Mouse (Mus musculus) kidney, adult 10 weeks (tissue): Measurements from ENCODE around the gene Fcgr3. TPM values are rescaled to one million over a fixed set of nuclear protein-coding genes. Genes with fewer than 3 reads are reported as not detected.

Source experiments
- polyA plus RNA-seq: library from polyadenylated mRNA; stranded (reverse); fragments of 350-450 nt; fragmentation: Illumina TruSeq; extraction: RNeasy Lipid Tissue Mini Kit (QIAGEN cat#74804); gene quantifications from one replicate; pipeline ENCODE4 v1.2.3, GENCODE M21; 2014; ENCODE audit warnings: low read depth, low replicate concordance

Gene Fcgr3
- polyA plus RNA-seq = 3.4 TPM

GRCm38 (mm10) chr1:171064491-171065242 lies at the start of gene Fcgr3:
Gene Fcgr3 (minus strand): TSS chr1:171064935.

GRCm38 (mm10) chr1:171113873-171114299 lies 49.2 kb upstream of the Fcgr3 start, which contains the start of gene Cfap126:
Gene Cfap126 (plus strand): TSS chr1:171113918.

GRCm38 (mm10) chr1:171018737-171019136 lies 46.0 kb downstream of the Fcgr3 start, which contains the start of gene Fcgr4:
Gene Fcgr4 (plus strand): TSS chr1:171018920.

Other genes starting within 250 kb of the Fcgr3 start
- 38.4 TPM for gene Atf6, start 197.2 kb downstream of the Fcgr3 start, polyA plus RNA-seq
- gene Gm26620, start 179.9 kb downstream of the Fcgr3 start, polyA plus RNA-seq = 1.9 TPM
- 27.6 TPM for gene Dusp12, start 179.4 kb downstream of the Fcgr3 start, polyA plus RNA-seq
- gene Fcrlb, start 152.0 kb downstream of the Fcgr3 start, polyA plus RNA-seq = not detected
- gene Fcrla, start 137.4 kb downstream of the Fcgr3 start, polyA plus RNA-seq = not detected
- 108 TPM for gene Fcgr2b, start 88.4 kb downstream of the Fcgr3 start, polyA plus RNA-seq
- 3.2 TPM for gene Fcgr4, start 46.0 kb downstream of the Fcgr3 start, polyA plus RNA-seq
- 3.7 TPM for gene Cfap126, start 49.0 kb upstream of the Fcgr3 start, polyA plus RNA-seq
- gene Sdhc, start 85.7 kb upstream of the Fcgr3 start, polyA plus RNA-seq = 129 TPM
- gene Mpz, start 85.8 kb upstream of the Fcgr3 start, polyA plus RNA-seq = 0.20 TPM
- 6.5 TPM for gene Pcp4l1, start 131.3 kb upstream of the Fcgr3 start, polyA plus RNA-seq
- gene Nr1i3, start 149.0 kb upstream of the Fcgr3 start, polyA plus RNA-seq = not detected
- 7.3 TPM for gene Tomm40l, start 157.6 kb upstream of the Fcgr3 start, polyA plus RNA-seq
- gene Apoa2, start 160.1 kb upstream of the Fcgr3 start, polyA plus RNA-seq = 3.9 TPM
- 10.8 TPM for gene Fcer1g, start 169.4 kb upstream of the Fcgr3 start, polyA plus RNA-seq
- gene Adamts4, start 185.5 kb upstream of the Fcgr3 start, polyA plus RNA-seq = 1.2 TPM
- 89.0 TPM for gene Ndufs2, start 186.5 kb upstream of the Fcgr3 start, polyA plus RNA-seq
- 2.3 TPM for gene B4galt3, start 205.4 kb upstream of the Fcgr3 start, polyA plus RNA-seq
- gene Ppox, start 216.3 kb upstream of the Fcgr3 start, polyA plus RNA-seq = 6.2 TPM
- gene Usp21, start 223.1 kb upstream of the Fcgr3 start, polyA plus RNA-seq = 15.0 TPM
- 101 TPM for gene Ufc1, start 230.1 kb upstream of the Fcgr3 start, polyA plus RNA-seq